Mouse (Mus musculus) limb, embryonic 14.5 days (tissue): ENCODE data around the gene Kcne2. TPM values are rescaled to one million over a fixed set of nuclear protein-coding genes. Genes with fewer than 3 reads are reported as not detected.

ENCODE experiments used
- ATAC-seq: fragments of 200-750 bp; cut with Nextera tagmentation; 2 replicates; pipeline ENCODE4 v1.8.0; 2017; ENCODE audit warnings: low read depth, moderate number of reproducible peaks, moderate TSS enrichment; ENCODE audit not compliant: low FRiP score
- DNase-seq: peaks from one replicate; pipeline ENCODE4 v3.0.0-alpha.2; 2015; ENCODE audit warnings: low spot score
- H3K27ac ChIP-seq: fragments of 300-500 bp; sonication (generic); replicated peaks from 2 replicates; pipeline ENCODE4 v1.5.1; 2014; ENCODE audit warnings: low read depth, mild to moderate bottlenecking, low read length, moderate library complexity, mixed read lengths
- H3K27me3 ChIP-seq: fragments of 300-500 bp; sonication (generic); 2 replicates; pipeline ENCODE4 v1.6.1; 2014; ENCODE audit warnings: low read length, mixed read lengths; ENCODE audit not compliant: control insufficient read depth, insufficient read depth
- H3K36me3 ChIP-seq: fragments of 300-500 bp; sonication (generic); 2 replicates; pipeline ENCODE4 v1.6.1; 2014; ENCODE audit warnings: mild to moderate bottlenecking, low read length, moderate library complexity, mixed read lengths; ENCODE audit not compliant: control insufficient read depth, insufficient read depth
- H3K4me1 ChIP-seq: fragments of 300-500 bp; sonication (generic); 2 replicates; pipeline ENCODE4 v1.6.1; 2014; ENCODE audit warnings: antibody characterized with exemption, low read length, mixed read lengths; ENCODE audit not compliant: control insufficient read depth, insufficient read depth
- H3K4me2 ChIP-seq: fragments of 300-500 bp; sonication (generic); replicated peaks from 2 replicates; pipeline ENCODE4 v1.6.1; 2014; ENCODE audit warnings: low read depth, mild to moderate bottlenecking, low read length, moderate library complexity; ENCODE audit not compliant: severe bottlenecking
- H3K4me3 ChIP-seq: fragments of 300-500 bp; sonication (generic); replicated peaks from 2 replicates; pipeline ENCODE4 v1.5.1; 2014; ENCODE audit warnings: low read length
- H3K9ac ChIP-seq: fragments of 300-500 bp; sonication (generic); 2 replicates; pipeline ENCODE4 v1.6.1; 2014; ENCODE audit warnings: mild to moderate bottlenecking, low read depth, low read length, moderate library complexity; ENCODE audit not compliant: severe bottlenecking
- H3K9me3 ChIP-seq: fragments of 300-500 bp; sonication (generic); 2 replicates; pipeline ENCODE4 v1.6.1; 2016; ENCODE audit warnings: low read length; ENCODE audit not compliant: control insufficient read depth
- POLR2A ChIP-seq: fragments of 200-500 bp; IDR thresholded peaks from 2 replicates; pipeline ENCODE4 v1.8.0; 2012; ENCODE audit warnings: inconsistent platforms, mild to moderate bottlenecking, moderate library complexity, borderline replicate concordance; ENCODE audit not compliant: insufficient read depth, insufficient read length; ENCODE audit errors: extremely low read depth
- WGBS: fragments of 180-500 bp; shearing (Covaris S2); extraction: QIAGEN DNeasy Blood & Tissue Kit; methylation state at CpG from one replicate; pipeline ENCODE4 v1.1.7; 2014; 5-methylcytosine and 5-hydroxymethylcytosine counted together
- polyA plus RNA-seq, 2 experiments: library from polyadenylated mRNA; depleted of rRNA in 1 of 2; stranded (reverse) in 1 of 2; unstranded in 1 of 2; fragments of >200 nt; fragmentation: Nextera tagmentation in 1 of 2; extraction: Ambion mirVana in 1 of 2; gene quantifications; 2 replicates each; pipeline versions ENCODE4 v1.2.1 to v1.2.3; 2012 to 2014

Gene Kcne2
- polyA plus RNA-seq, 2 experiments = 0.05 to 0.15 TPM

DNA sequence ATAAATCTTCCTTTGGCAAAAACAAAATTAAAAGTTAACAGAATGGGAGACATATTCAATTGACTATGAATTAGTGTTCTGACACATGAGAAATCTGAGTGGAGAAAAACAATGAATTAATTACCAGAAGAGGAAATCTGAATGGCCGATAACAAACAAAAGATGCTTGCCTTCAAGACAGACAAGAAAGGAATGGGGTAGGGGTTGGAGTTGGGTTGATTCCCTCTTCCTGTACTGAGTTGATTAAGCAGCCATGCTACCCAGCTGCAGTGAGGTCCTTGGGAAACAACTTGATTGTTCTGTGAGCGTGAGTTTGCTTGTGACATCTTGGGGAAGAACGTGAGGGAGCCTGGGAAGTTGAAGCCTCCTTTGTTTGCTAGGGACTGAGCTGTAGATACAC lies 37.9 kb upstream of the Kcne2 start:
- 93% methylated on average over 3 of the region's 3 CpGs for WGBS
- Histone ChIP-seq H3K4me2 (no peak overlapping the region), H3K27me3 (no peaks in the 10 kb centered on the region), H3K27ac (no peak overlapping the region), H3K4me3 (no peak overlapping the region), H3K9ac (no peak overlapping the region), H3K9me3 (no peaks in the 10 kb centered on the region), H3K4me1 (no peaks in the 10 kb centered on the region), H3K36me3 (no peaks in the 10 kb centered on the region)
- ATAC-seq (no peak), DNase-seq (no peak)
- TF ChIP-seq POLR2A = no peak

DNA sequence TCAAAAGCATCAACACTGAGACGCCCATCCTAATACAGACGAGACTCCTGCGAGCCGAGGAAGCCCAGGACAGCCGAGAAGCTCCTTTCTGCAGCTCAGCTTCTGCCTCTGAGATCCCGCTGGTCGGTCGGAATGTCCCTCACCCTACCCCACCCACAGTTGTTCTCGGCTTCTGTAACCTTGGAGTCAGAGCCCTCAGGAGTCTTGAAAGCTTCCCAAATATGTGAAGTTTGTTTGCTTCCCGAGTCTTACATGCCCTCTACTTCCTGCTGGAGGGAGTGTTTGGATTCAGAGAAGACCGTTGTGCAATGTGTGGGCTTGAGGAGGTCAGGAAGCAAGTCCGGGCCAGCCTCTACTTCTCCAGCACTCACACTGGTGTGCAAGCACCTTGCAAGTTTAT lies 24.3 kb upstream of the Kcne2 start:
- Histone ChIP-seq H3K9ac (no peak overlapping the region), H3K27me3 (no peaks in the 10 kb centered on the region), H3K27ac (no peak overlapping the region), H3K9me3 (no peaks in the 10 kb centered on the region), H3K4me2 (no peak overlapping the region), H3K4me3 (no peak overlapping the region), H3K36me3 (no peaks in the 10 kb centered on the region), H3K4me1 (no peaks in the 10 kb centered on the region)
- TF ChIP-seq POLR2A = no peak
- ATAC-seq (no peak), DNase-seq (no peak)
- WGBS = 81% methylated on average over 12 of the region's 12 CpGs

DNA sequence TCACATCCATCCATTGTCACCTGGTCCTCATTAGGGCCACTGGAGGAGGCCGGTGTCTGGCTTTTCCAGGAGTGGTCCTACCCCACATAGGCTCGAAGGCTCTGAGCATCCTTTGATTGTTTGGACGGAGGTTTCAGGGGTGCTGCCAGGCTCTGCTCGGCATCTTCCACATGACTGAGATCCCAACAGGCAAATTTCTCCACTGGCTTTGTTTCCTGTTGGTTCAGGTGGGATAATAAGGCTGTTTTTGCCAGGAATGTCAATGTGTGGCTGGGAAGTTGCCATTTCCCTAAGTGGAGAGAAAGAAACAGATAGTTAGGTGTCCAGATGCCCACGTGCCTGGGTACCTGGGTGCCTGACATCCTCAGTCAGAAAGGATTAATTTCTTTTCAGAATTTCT lies 17.7 kb upstream of the Kcne2 start:
- Histone ChIP-seq H3K4me3 (no peak overlapping the region), H3K27ac (no peak overlapping the region), H3K27me3 (no peaks in the 10 kb centered on the region), H3K4me1 (no peaks in the 10 kb centered on the region), H3K4me2 (no peak overlapping the region), H3K9ac (no peak overlapping the region), H3K36me3 (no peaks in the 10 kb centered on the region), H3K9me3 (no peaks in the 10 kb centered on the region)
- ATAC-seq = no peak
- whole genome bisulfite sequencing = 38% methylated on average over 5 of the region's 5 CpGs
- TF ChIP-seq POLR2A = no peak
- DNase-seq = no peak

DNA sequence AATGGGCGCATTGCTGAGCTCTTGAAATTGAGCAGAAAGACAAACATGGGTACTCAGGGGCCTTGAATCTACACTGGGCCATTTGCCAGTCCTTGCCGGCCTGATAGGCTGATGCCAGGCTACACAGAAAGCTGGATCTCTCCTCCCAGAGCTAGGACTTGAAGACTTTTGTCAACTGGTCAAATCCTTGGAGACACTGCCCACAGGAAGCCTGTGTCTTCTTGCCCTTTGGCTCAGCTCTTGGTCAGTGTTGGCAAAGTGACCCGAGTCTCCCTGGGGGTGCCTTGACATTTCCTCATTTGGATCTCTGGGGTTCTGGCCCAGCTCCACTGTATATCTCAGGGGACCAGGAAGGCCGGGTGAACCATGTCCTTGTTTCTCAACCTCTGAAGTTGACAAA lies 16.7 kb upstream of the Kcne2 start:
- Histone ChIP-seq H3K4me1 (no peaks in the 10 kb centered on the region), H3K9me3 (no peaks in the 10 kb centered on the region), H3K4me2 (no peak overlapping the region), H3K36me3 (no peaks in the 10 kb centered on the region), H3K27me3 (no peaks in the 10 kb centered on the region), H3K9ac (no peak overlapping the region), H3K27ac (no peak overlapping the region), H3K4me3 (no peak overlapping the region)
- ATAC-seq (no peak), DNase-seq (no peak)
- WGBS = 81% methylated on average over 4 of the region's 4 CpGs
- TF ChIP-seq POLR2A = no peak

DNA sequence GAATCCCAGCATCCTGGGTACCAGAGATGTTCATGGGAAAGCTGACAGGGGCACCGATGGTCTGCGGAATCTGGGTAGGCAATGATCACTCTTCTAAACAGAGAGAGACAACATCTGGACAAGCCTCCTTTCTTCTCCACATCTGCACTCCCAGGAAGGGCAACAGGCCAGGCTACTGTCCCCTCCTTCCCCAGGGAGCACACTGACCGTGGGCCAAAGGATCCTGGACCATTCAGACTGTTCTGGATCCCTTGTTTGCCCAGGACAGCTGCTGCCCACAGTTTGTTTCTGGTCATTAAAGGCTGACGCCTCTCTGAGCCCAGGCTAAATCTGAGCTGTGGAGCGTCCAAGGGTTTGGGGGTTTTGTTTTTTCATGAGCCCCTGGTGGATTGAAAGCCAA lies 9.5 kb upstream of the Kcne2 start:
- no peak overlapping the region for H3K9ac ChIP-seq
- no peaks in the 10 kb centered on the region for H3K36me3 ChIP-seq
- H3K4me1 ChIP-seq = 0 out of 2 replicates have a peak, but pooled peaks cover 3% of the 10 kb centered on the region
- H3K27ac ChIP-seq = no peak overlapping the region
- no peaks in the 10 kb centered on the region for H3K9me3 ChIP-seq
- ATAC-seq (no peak), DNase-seq (no peak)
- H3K27me3 ChIP-seq = no peaks in the 10 kb centered on the region
- H3K4me2 ChIP-seq = no peak overlapping the region
- no peak for TF ChIP-seq POLR2A
- no peak overlapping the region for H3K4me3 ChIP-seq
- 64% methylated on average over 5 of the region's 5 CpGs for WGBS

DNA sequence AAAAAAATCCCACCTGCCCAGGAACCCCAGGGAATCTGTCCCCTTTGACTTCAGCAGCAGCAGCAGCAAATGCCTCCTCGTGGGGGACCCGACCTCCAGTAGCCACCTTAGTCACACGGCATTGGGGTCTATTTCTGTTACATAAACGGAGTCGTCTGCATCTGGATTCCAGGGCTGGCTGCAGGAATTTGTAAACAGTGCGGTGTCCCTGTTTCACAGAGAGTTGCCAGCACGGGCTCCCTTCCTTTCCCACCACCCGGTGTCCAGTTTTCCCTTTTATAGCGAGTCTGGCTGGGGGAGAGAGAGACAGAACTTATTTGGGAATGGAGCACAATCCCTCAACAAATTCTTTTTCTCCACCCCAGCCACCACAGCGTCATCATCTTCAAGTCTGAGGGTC lies 7.1 kb upstream of the Kcne2 start:
- Histone ChIP-seq H3K27me3 (no peaks in the 10 kb centered on the region), H3K4me2 (no peak overlapping the region), H3K9ac (no peak overlapping the region), H3K4me1 (0 out of 2 replicates have a peak, but pooled peaks cover 3% of the 10 kb centered on the region), H3K9me3 (no peaks in the 10 kb centered on the region), H3K27ac (no peak overlapping the region), H3K36me3 (no peaks in the 10 kb centered on the region), H3K4me3 (no peak overlapping the region)
- TF ChIP-seq POLR2A = no peak
- ATAC-seq (no peak), DNase-seq (no peak)
- WGBS = 29% methylated on average over 10 of the region's 10 CpGs
